Mouse (Mus musculus) midbrain, postnatal 0 days (tissue): ENCODE results near the gene Tmem53. TPM values are rescaled to one million over a fixed set of nuclear protein-coding genes. Genes with fewer than 3 reads are reported as not detected.

Experiments
- ATAC-seq: fragments of 200-750 bp; cut with Nextera tagmentation; 2 replicates; pipeline ENCODE4 v1.8.0; 2017; ENCODE audit warnings: moderate number of reproducible peaks, mild to moderate bottlenecking, moderate TSS enrichment, moderate library complexity; ENCODE audit not compliant: low FRiP score
- DNase-seq: peaks from one replicate; pipeline ENCODE4 v3.0.0-alpha.2; 2015; ENCODE audit warnings: low spot score
- H3K27ac ChIP-seq: fragments of 300-500 bp; sonication (generic); 2 replicates; pipeline ENCODE4 v1.5.1; 2014; ENCODE audit warnings: low read depth, mild to moderate bottlenecking, low read length, mixed read lengths
- H3K27me3 ChIP-seq: fragments of 300-500 bp; sonication (generic); 2 replicates; pipeline ENCODE4 v1.6.1; 2014; ENCODE audit warnings: low read length, control low read depth, mixed read lengths; ENCODE audit not compliant: insufficient read depth
- H3K36me3 ChIP-seq: fragments of 300-500 bp; sonication (generic); 2 replicates; pipeline ENCODE4 v1.6.1; 2014; ENCODE audit warnings: low read length, control low read depth, mixed read lengths; ENCODE audit not compliant: insufficient read depth
- H3K4me1 ChIP-seq: fragments of 300-500 bp; sonication (generic); 2 replicates; pipeline ENCODE4 v1.6.1; 2014; ENCODE audit warnings: mild to moderate bottlenecking, control low read depth, antibody characterized with exemption, low read length, mixed read lengths; ENCODE audit not compliant: insufficient read depth
- H3K4me2 ChIP-seq: fragments of 300-500 bp; sonication (generic); 2 replicates; pipeline ENCODE4 v1.6.1; 2014; ENCODE audit warnings: low read depth, mild to moderate bottlenecking, low read length, mixed read lengths; ENCODE audit not compliant: poor library complexity, severe bottlenecking
- H3K4me3 ChIP-seq: fragments of 300-500 bp; sonication (generic); 2 replicates; pipeline ENCODE4 v1.5.1; 2014; ENCODE audit warnings: low read depth, mild to moderate bottlenecking, low read length, moderate library complexity
- H3K9ac ChIP-seq: fragments of 300-500 bp; sonication (generic); replicated peaks from 2 replicates; pipeline ENCODE4 v1.6.1; 2014; ENCODE audit warnings: mild to moderate bottlenecking, low read length, moderate library complexity, mixed read lengths; ENCODE audit not compliant: poor library complexity, severe bottlenecking
- H3K9me3 ChIP-seq: fragments of 300-500 bp; sonication (generic); 2 replicates; pipeline ENCODE4 v1.6.1; 2016; ENCODE audit warnings: low read length, control low read depth
- CTCF ChIP-seq: IDR thresholded peaks from 2 replicates; pipeline ENCODE4 v1.5.1; 2016; ENCODE audit warnings: antibody characterized with exemption, mild to moderate bottlenecking
- WGBS: fragments of 180-500 bp; shearing (Covaris S2); extraction: QIAGEN DNeasy Blood & Tissue Kit; methylation state at CpG from one replicate; pipeline ENCODE4 v1.1.7; 2014; 5-methylcytosine and 5-hydroxymethylcytosine counted together
- polyA plus RNA-seq: library from polyadenylated mRNA; unstranded; fragments of >200 nt; fragmentation: Nextera tagmentation; extraction: Ambion mirVana; gene quantifications from 2 replicates; pipeline ENCODE4 v1.2.1, GENCODE M21; 2015
- total RNA-seq: library from RNA; depleted of rRNA; stranded (reverse); fragments of >200 nt; gene quantifications from 2 replicates; pipeline ENCODE4 v1.2.3, GENCODE M21; 2014; rRNA removed

Tmem53 gene
- total and polyA plus RNA-seq, 2 experiments from 2014 or later, result 7.6 to 9.7 TPM

- Histone ChIP-seq H3K36me3 (no peaks in the 10 kb centered on the region), H3K4me2 (peak overlapping the region; percentile 35), H3K4me3 (no peak overlapping the region), H3K27me3 (peaks cover 14% of the 10 kb centered on the region), H3K9ac (no peak overlapping the region), H3K27ac (no peak overlapping the region), H3K9me3 (no peaks in the 10 kb centered on the region), H3K4me1 (0 out of 2 replicates have a peak, but pooled peaks cover 4% of the 10 kb centered on the region)
- ATAC-seq (0 out of 2 replicates have a peak, but pooled peaks have one; percentile 15), DNase-seq (no peak)
- 30% methylated on average over 18 of the region's 18 CpGs for WGBS
- no peak for TF ChIP-seq CTCF
Measured at GRCm38 (mm10) chr4:117317701-117318190, 66.0 kb downstream of the Tmem53 start.

Other genes starting within 250 kb of the Tmem53 start
- gene Eif2b3, start 232.5 kb upstream of the Tmem53 start, total RNA-seq, result 20.7 and 21.7 TPM in 2 replicates
- gene Eif2b3, start 232.5 kb upstream of the Tmem53 start, polyA plus RNA-seq, result 57.5 and 58.4 TPM in 2 replicates
- 6.8 and 12.2 TPM in 2 replicates for gene Ptch2, start 155.9 kb upstream of the Tmem53 start, total RNA-seq
- 3.5 and 3.7 TPM in 2 replicates for gene Ptch2, start 155.9 kb upstream of the Tmem53 start, polyA plus RNA-seq
- 7.3 and 8.2 TPM in 2 replicates for gene Btbd19, start 126.2 kb upstream of the Tmem53 start, total RNA-seq
- 3.8 and 4.2 TPM in 2 replicates for gene Btbd19, start 126.2 kb upstream of the Tmem53 start, polyA plus RNA-seq
- 1.3 and 5.8 TPM in 2 replicates for gene Tctex1d4, start 125.2 kb upstream of the Tmem53 start, total RNA-seq
- gene Tctex1d4, start 125.2 kb upstream of the Tmem53 start, polyA plus RNA-seq, result 1.2 TPM in 2 replicates
- 20.8 and 28.2 TPM in 2 replicates for gene Plk3, start 118.0 kb upstream of the Tmem53 start, total RNA-seq
- gene Plk3, start 118.0 kb upstream of the Tmem53 start, polyA plus RNA-seq, result 26.6 and 26.8 TPM in 2 replicates
- 439 and 604 TPM in 2 replicates for gene Rps8, start 95.7 kb upstream of the Tmem53 start, total RNA-seq
- 475 and 493 TPM in 2 replicates for gene Rps8, start 95.7 kb upstream of the Tmem53 start, polyA plus RNA-seq
- gene Kif2c, start 69.3 kb upstream of the Tmem53 start, total RNA-seq, result 2.9 and 9.8 TPM in 2 replicates
- 2.3 and 3.3 TPM in 2 replicates for gene Kif2c, start 69.3 kb upstream of the Tmem53 start, polyA plus RNA-seq
- gene Armh1, start 174 bp downstream of the Tmem53 start, total RNA-seq, result 1.8 and 3.1 TPM in 2 replicates
- gene Armh1, start 174 bp downstream of the Tmem53 start, polyA plus RNA-seq, result 2.5 and 2.6 TPM in 2 replicates
- gene Rnf220, start 245.1 kb downstream of the Tmem53 start, total RNA-seq, result 174 and 192 TPM in 2 replicates
- 115 and 122 TPM in 2 replicates for gene Rnf220, start 245.1 kb downstream of the Tmem53 start, polyA plus RNA-seq